27 mouse cellular contexts compared by ENCODE assay signal in genomic region chr5:89071957-89072356, GRCm38 (mm10).
"Had no signal": no experiment of that assay in that cellular context is flagged by ENCODE, and none has a peak within 500 bp of the region (broad histone marks: within the 10 kb centered on the region; RNA-seq: fewer than 3 reads in every experiment).

No protein-coding gene starts in this region.

- H3K36me3 ChIP-seq: embryonic facial prominence, embryonic 10.5 days; embryonic facial prominence, embryonic 12.5 days; embryonic facial prominence, embryonic 13.5 days; embryonic facial prominence, embryonic 15.5 days; forebrain, embryonic 10.5 days; forebrain, embryonic 12.5 days; forebrain, embryonic 15.5 days had no signal

- DNase-seq: cerebellum, adult 18-20 months; cerebellum, adult 2 months; cerebellum, adult 8-10 months; cerebellum, adult 9-10 months; cerebellum, adult 9-11 months; cerebellum, postnatal 10 days; cerebellum, postnatal 14 days; cerebellum, postnatal 25 days; cerebellum, postnatal 36 days; embryo, embryonic 11 days; forebrain, postnatal 0 days; gastrocnemius, adult 2 months; gastrocnemius, postnatal 10 days; gastrocnemius, postnatal 14 days; gastrocnemius, postnatal 25 days; gastrocnemius, postnatal 36 days had no signal

- H3K4me2 ChIP-seq: embryonic facial prominence, embryonic 12.5 days; embryonic facial prominence, embryonic 13.5 days; embryonic facial prominence, embryonic 15.5 days; forebrain, embryonic 12.5 days; forebrain, embryonic 13.5 days; forebrain, embryonic 15.5 days had no signal

- H3K4me3 ChIP-seq: embryonic facial prominence, embryonic 10.5 days; embryonic facial prominence, embryonic 12.5 days; embryonic facial prominence, embryonic 13.5 days; embryonic facial prominence, embryonic 15.5 days; erythroblast, embryonic 14.5 days; forebrain, embryonic 10.5 days; forebrain, embryonic 12.5 days; forebrain, embryonic 13.5 days; forebrain, embryonic 15.5 days; gastrocnemius, adult 2 months had no signal

- H3K27me3 ChIP-seq: embryonic facial prominence, embryonic 12.5 days; embryonic facial prominence, embryonic 13.5 days; embryonic facial prominence, embryonic 15.5 days; forebrain, embryonic 12.5 days; forebrain, embryonic 13.5 days; forebrain, embryonic 15.5 days had no signal

- H3K9ac ChIP-seq: embryonic facial prominence, embryonic 12.5 days; embryonic facial prominence, embryonic 13.5 days; embryonic facial prominence, embryonic 15.5 days; forebrain, embryonic 12.5 days; forebrain, embryonic 13.5 days; forebrain, embryonic 15.5 days; forebrain, postnatal 0 days had no signal

- H3K4me1 ChIP-seq: embryonic facial prominence, embryonic 10.5 days; embryonic facial prominence, embryonic 12.5 days; embryonic facial prominence, embryonic 13.5 days; embryonic facial prominence, embryonic 15.5 days; forebrain, embryonic 10.5 days; forebrain, embryonic 12.5 days; forebrain, embryonic 13.5 days; forebrain, embryonic 15.5 days had no signal

- ATAC-seq: forebrain, embryonic 13.5 days; forebrain, embryonic 14.5 days; forebrain, embryonic 15.5 days; forebrain, embryonic 16.5 days; forebrain, postnatal 0 days had no signal

- H3K27ac ChIP-seq: embryonic facial prominence, embryonic 10.5 days; embryonic facial prominence, embryonic 12.5 days; embryonic facial prominence, embryonic 13.5 days; embryonic facial prominence, embryonic 15.5 days; forebrain, embryonic 10.5 days; forebrain, embryonic 12.5 days; forebrain, embryonic 13.5 days; forebrain, embryonic 15.5 days; gastrocnemius, adult 2 months had no signal

- H3K9me3 ChIP-seq: embryonic facial prominence, embryonic 10.5 days; embryonic facial prominence, embryonic 12.5 days; embryonic facial prominence, embryonic 13.5 days; embryonic facial prominence, embryonic 15.5 days; forebrain, embryonic 10.5 days; forebrain, embryonic 12.5 days; forebrain, embryonic 13.5 days; forebrain, embryonic 15.5 days had no signal
